Mouse (Mus musculus): ENCODE data around the gene Gm10972. TPM values are rescaled to one million over a fixed set of nuclear protein-coding genes. Genes with fewer than 3 reads are reported as not detected.
"Not testable (repeated sequence)": the region's sequence is repeated elsewhere in the genome, so short reads cannot be mapped to it uniquely, and the experiment has no call there.

Gene Gm10972
- polyA plus RNA-seq, 1 experiment, result not detected

- Histone ChIP-seq H3K4me3 (ENCODE audit: insufficient read depth, low read length) (no peak overlapping the region), H3K4me1 (ENCODE audit: control insufficient read depth, insufficient read depth, low read length) (no peaks in the 10 kb centered on the region), H3K27ac (ENCODE audit: insufficient read depth, low read length) (no peak overlapping the region)
- TF ChIP-seq CTCF (IDR thresholded peaks at IDR 0.05; ENCODE audit: extremely low read depth, insufficient read depth, low read length) (no peak), POLR2A (IDR thresholded peaks at IDR 0.05; ENCODE audit: extremely low read depth, insufficient read depth, low read length) (no peak)
Measured at GRCm38 (mm10) chr3:94690616-94691247, 47.8 kb downstream of the Gm10972 start.

GRCm38 (mm10) chr3:94691694-94692093 lies 48.8 kb downstream of the Gm10972 start:
- H3K4me3 ChIP-seq (ENCODE audit: insufficient read depth, low read length); H3K4me1 ChIP-seq (ENCODE audit: control insufficient read depth, insufficient read depth, low read length); H3K27ac ChIP-seq (ENCODE audit: insufficient read depth, low read length): not testable (repeated sequence)

Other genes starting within 250 kb of the Gm10972 start
- 0.46 and 0.51 TPM in 2 replicates for gene Lingo4, start 244.6 kb upstream of the Gm10972 start, polyA plus RNA-seq (2012; rRNA removed)
- 15.2 and 15.5 TPM in 2 replicates for gene Tdrkh, start 229.8 kb upstream of the Gm10972 start, polyA plus RNA-seq (2012; rRNA removed)
- gene Mrpl9, start 199.8 kb upstream of the Gm10972 start, polyA plus RNA-seq (2012; rRNA removed), result 46.0 and 47.9 TPM in 2 replicates
- 0.15 and 0.25 TPM in 2 replicates for gene Oaz3, start 199.2 kb upstream of the Gm10972 start, polyA plus RNA-seq (2012; rRNA removed)
- gene Celf3, start 164.8 kb upstream of the Gm10972 start, polyA plus RNA-seq (2012; rRNA removed), result 314 and 357 TPM in 2 replicates
- gene Riiad1, start 162.8 kb upstream of the Gm10972 start, polyA plus RNA-seq (2012; rRNA removed), result 3.2 and 4.1 TPM in 2 replicates
- 47.7 and 50.6 TPM in 2 replicates for gene Snx27, start 60.4 kb upstream of the Gm10972 start, polyA plus RNA-seq (2012; rRNA removed)
- gene Tuft1, start 15.8 kb downstream of the Gm10972 start, polyA plus RNA-seq (2012; rRNA removed), result 1.9 TPM in 2 replicates
- 0.13 TPM in 1 of 2 replicates, not detected in the other for gene Selenbp2, start 50.4 kb downstream of the Gm10972 start, polyA plus RNA-seq (2012; rRNA removed)
- 2.3 and 3.2 TPM in 2 replicates for gene Cgn, start 143.4 kb downstream of the Gm10972 start, polyA plus RNA-seq (2012; rRNA removed)
- 38.1 and 40.0 TPM in 2 replicates for gene Pogz, start 194.5 kb downstream of the Gm10972 start, polyA plus RNA-seq (2012; rRNA removed)
- 257 TPM in 2 replicates for gene Psmb4, start 243.8 kb downstream of the Gm10972 start, polyA plus RNA-seq (2012; rRNA removed)

Data from cortical plate, adult 2 months (tissue).